8 mouse cellular contexts compared by ENCODE assay signal in the genomic region with DNA sequence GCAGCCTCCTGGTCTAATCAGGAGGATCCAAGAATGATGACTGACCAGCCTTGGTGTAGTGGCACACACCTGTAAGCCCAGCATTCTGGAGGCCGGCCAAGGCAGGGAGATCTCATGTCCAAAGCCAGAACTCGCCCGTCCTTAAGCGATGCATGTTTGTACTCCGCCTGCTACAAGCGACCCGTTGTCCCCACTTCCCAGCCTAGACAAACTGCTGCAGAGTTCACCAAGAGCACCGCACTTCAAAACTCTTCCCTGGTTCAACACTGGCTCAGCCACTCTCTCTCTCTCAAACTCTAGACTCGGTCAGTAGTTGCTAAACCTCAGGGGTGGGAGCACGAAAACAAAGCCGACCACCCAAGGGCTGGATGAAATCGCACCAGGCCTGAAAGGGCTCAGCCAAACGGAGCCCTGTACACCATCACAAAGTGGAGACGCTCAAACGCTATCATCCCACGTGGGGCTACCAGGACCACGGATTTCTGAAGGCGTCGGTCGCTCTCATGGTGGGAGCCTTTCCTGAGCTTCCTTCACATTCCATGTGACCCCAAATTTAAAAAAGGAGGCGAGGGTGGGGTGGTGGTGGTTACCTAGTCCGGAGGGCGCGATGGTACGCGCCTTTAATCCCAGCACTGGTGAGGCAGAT. TPM values are rescaled to one million over a fixed set of nuclear protein-coding genes. Genes with fewer than 3 reads are reported as not detected.
DNase-seq lines count a peak whose midpoint lies in the region; ATAC-seq and TF ChIP-seq lines count a peak whose summit lies in the region.

No protein-coding gene starts in this region.

- H3K4me3 ChIP-seq in forebrain, embryonic 16.5 days (replicated peaks; ENCODE audit: low read length) = peak overlapping the region; percentile 88
- peak overlapping the region; percentile 100 for H3K4me3 ChIP-seq in limb, embryonic 10.5 days
- peak overlapping the region; percentile 84 for H3K4me3 ChIP-seq in myocyte

- peak; percentile 29 for DNase-seq in adrenal gland, postnatal 14 days
- no peak for DNase-seq in adrenal gland, adult 8-10 months
- peak; percentile 38 for DNase-seq in urinary bladder, postnatal 14 days (ENCODE audit: low spot score)
- DNase-seq in urinary bladder, postnatal 4 days (ENCODE audit: low spot score in 2 of 2) = no peak
- peak; percentile 37 for DNase-seq in limb, embryonic 10.5 days (ENCODE audit: low spot score)
- DNase-seq in urinary bladder, postnatal 10 days (ENCODE audit: low spot score) = no peak

- H3K79me2 ChIP-seq in myocyte (ENCODE audit: control insufficient read depth, insufficient read depth) = peaks cover 50% of the 10 kb centered on the region

- TF ChIP-seq POLR2A in myocyte (IDR thresholded peaks at IDR 0.05; ENCODE audit: insufficient read length, low read depth) = no peak

- H3K4me2 ChIP-seq in forebrain, embryonic 16.5 days (ENCODE audit: low read length) = peak overlapping the region; percentile 81
- peak overlapping the region; percentile 93 for H3K4me2 ChIP-seq in myocyte (ENCODE audit: low read depth)

- peak overlapping the region; percentile 94 for H3ac ChIP-seq in myocyte (ENCODE audit: control insufficient read depth, insufficient read length)

- no peak overlapping the region for H3K27ac ChIP-seq in forebrain, embryonic 16.5 days (ENCODE audit: low read length)
- H3K27ac ChIP-seq in limb, embryonic 10.5 days = peak overlapping the region; percentile 95

- H3K27me3 ChIP-seq in forebrain, embryonic 16.5 days (replicated peaks; ENCODE audit: control insufficient read depth, insufficient read depth, low read length) = no peaks in the 10 kb centered on the region
- H3K27me3 ChIP-seq in limb, embryonic 10.5 days (ENCODE audit: low read depth, poor library complexity, severe bottlenecking) = no peaks in the 10 kb centered on the region
- no peaks in the 10 kb centered on the region for H3K27me3 ChIP-seq in myocyte (ENCODE audit: control insufficient read depth, insufficient read depth, insufficient read length)

- H3K9ac ChIP-seq in forebrain, embryonic 16.5 days (replicated peaks; ENCODE audit: low read depth, low read length) = peak overlapping the region; percentile 86

- no peak for ATAC-seq in forebrain, embryonic 16.5 days

- WGBS in forebrain, embryonic 16.5 days = 2% methylated on average over 26 of the region's 26 CpGs
- WGBS in limb, embryonic 10.5 days = 5% methylated on average over 26 of the region's 26 CpGs

- no peaks in the 10 kb centered on the region for H3K9me3 ChIP-seq in forebrain, embryonic 16.5 days (ENCODE audit: control insufficient read depth, low read length)
- no peaks in the 10 kb centered on the region for H3K9me3 ChIP-seq in limb, embryonic 10.5 days (replicated peaks)

- peaks cover 10% of the 10 kb centered on the region for H3K36me3 ChIP-seq in forebrain, embryonic 16.5 days (ENCODE audit: control insufficient read depth, insufficient read depth)
- peaks cover 26% of the 10 kb centered on the region for H3K36me3 ChIP-seq in limb, embryonic 10.5 days
- peaks cover 14% of the 10 kb centered on the region for H3K36me3 ChIP-seq in myocyte (ENCODE audit: control insufficient read depth, insufficient read depth)

- H3K4me1 ChIP-seq in forebrain, embryonic 16.5 days (replicated peaks; ENCODE audit: control insufficient read depth, insufficient read depth, low read length) = peaks cover 20% of the 10 kb centered on the region
- peaks cover 15% of the 10 kb centered on the region for H3K4me1 ChIP-seq in limb, embryonic 10.5 days

TF ChIP-seq in myocyte, 11 proteins besides CTCF, POLR2A, EP300 and RAD21:
- TF ChIP-seq REST (IDR thresholded peaks at IDR 0.05; ENCODE audit: insufficient read depth, insufficient read length) (no peak), SRF (IDR thresholded peaks at IDR 0.05; ENCODE audit: control insufficient read depth, insufficient read length, low read depth) (no peak), MAX (IDR thresholded peaks at IDR 0.05; ENCODE audit: low read depth) (no peak), TCF3 (IDR thresholded peaks at IDR 0.05; ENCODE audit: insufficient read length, low read depth) (no peak), E2F4 (IDR thresholded peaks at IDR 0.05; ENCODE audit: insufficient read depth) (no peak), USF1 (IDR thresholded peaks at IDR 0.05; ENCODE audit: low read depth) (no peak), CEBPB (IDR thresholded peaks at IDR 0.05; ENCODE audit: insufficient read depth, poor library complexity, severe bottlenecking) (no peak), POLR2AphosphoS2 (IDR thresholded peaks at IDR 0.05; ENCODE audit: insufficient read length, low read depth) (no peak), MYOD1 (IDR thresholded peaks at IDR 0.05; ENCODE audit: control insufficient read depth in 1 of 3, insufficient read length in 2 of 3, low read depth in 2 of 3) (no peak)
TF ChIP-seq in myocyte: peak in this region for 0.

RNA-seq across cellular contexts. Expression of a gene that starts 1.0 kb away (rescaled TPM):
- total RNA-seq in adrenal gland, postnatal 14 days (2021) = 79.0 and 82.3 TPM in 2 replicates
- 10 to 100 TPM; 77.0 to 94.9 (median 88.2) TPM for total RNA-seq in adrenal gland, adult 8-10 months (2022)
- 284 and 285 TPM in 2 replicates for polyA plus RNA-seq in forebrain, embryonic 16.5 days (2015; fragmentation: Nextera tagmentation; extraction: Ambion mirVana)
- 379 and 421 TPM in 2 replicates for polyA plus RNA-seq in limb, embryonic 10.5 days (2016; fragmentation: Nextera tagmentation; extraction: Ambion mirVana)
- polyA plus RNA-seq in myocyte (2012; fragmentation: generic; extraction: Trizol) = 129 TPM

RNA-seq across cellular contexts. Expression of a gene that starts 12.6 kb away (rescaled TPM):
- not detected in 2 replicates for total RNA-seq in adrenal gland, postnatal 14 days (2021)
- total RNA-seq in adrenal gland, adult 8-10 months (2022) = not detected
- not detected in 2 replicates for polyA plus RNA-seq in forebrain, embryonic 16.5 days (2015; fragmentation: Nextera tagmentation; extraction: Ambion mirVana)
- not detected in 2 replicates for polyA plus RNA-seq in limb, embryonic 10.5 days (2016; fragmentation: Nextera tagmentation; extraction: Ambion mirVana)
- polyA plus RNA-seq in myocyte (2012; fragmentation: generic; extraction: Trizol) = not detected

RNA-seq across cellular contexts. Expression of a gene that starts 12.7 kb away (rescaled TPM):
- 68.4 and 74.8 TPM in 2 replicates for total RNA-seq in adrenal gland, postnatal 14 days (2021)
- total RNA-seq in adrenal gland, adult 8-10 months (2022) = 100 to 1,000 TPM in 2 of 4 experiments, 10 to 100 TPM in 2; 50.8 to 137 (median 93.4) TPM
- 45.4 and 47.4 TPM in 2 replicates for polyA plus RNA-seq in forebrain, embryonic 16.5 days (2015; fragmentation: Nextera tagmentation; extraction: Ambion mirVana)
- 33.7 and 40.3 TPM in 2 replicates for polyA plus RNA-seq in limb, embryonic 10.5 days (2016; fragmentation: Nextera tagmentation; extraction: Ambion mirVana)
- 47.6 TPM for polyA plus RNA-seq in myocyte (2012; fragmentation: generic; extraction: Trizol)

RNA-seq across cellular contexts. Expression of a gene that starts 23.4 kb away (rescaled TPM):
- total RNA-seq in adrenal gland, postnatal 14 days (2021) = 1.8 and 2.1 TPM in 2 replicates
- 1 to 10 TPM in 3 of 4 experiments, under 1 TPM in 1; 0.74 to 4.1 (median 2.4) TPM for total RNA-seq in adrenal gland, adult 8-10 months (2022)
- not detected in 2 replicates for polyA plus RNA-seq in forebrain, embryonic 16.5 days (2015; fragmentation: Nextera tagmentation; extraction: Ambion mirVana)
- not detected in 2 replicates for polyA plus RNA-seq in limb, embryonic 10.5 days (2016; fragmentation: Nextera tagmentation; extraction: Ambion mirVana)
- 0.01 TPM for polyA plus RNA-seq in myocyte (2012; fragmentation: generic; extraction: Trizol)

RNA-seq across cellular contexts. Expression of a gene that starts 58.7 kb away (rescaled TPM):
- total RNA-seq in adrenal gland, postnatal 14 days (2021) = 120 and 140 TPM in 2 replicates
- 10 to 100 TPM; 64.2 to 93.2 (median 75.4) TPM for total RNA-seq in adrenal gland, adult 8-10 months (2022)
- polyA plus RNA-seq in forebrain, embryonic 16.5 days (2015; fragmentation: Nextera tagmentation; extraction: Ambion mirVana) = 63.0 and 63.1 TPM in 2 replicates
- 112 and 113 TPM in 2 replicates for polyA plus RNA-seq in limb, embryonic 10.5 days (2016; fragmentation: Nextera tagmentation; extraction: Ambion mirVana)
- polyA plus RNA-seq in myocyte (2012; fragmentation: generic; extraction: Trizol) = 46.3 TPM

Comparison
In these comparisons a context has a peak if more than half of its experiments do, and no peak if none do; other contexts are left out.
1. DNase-seq: peak in adrenal gland, postnatal 14 days (single experiment), urinary bladder, postnatal 14 days (single experiment) and limb, embryonic 10.5 days (single experiment); none in adrenal gland, adult 8-10 months (single experiment), urinary bladder, postnatal 4 days (0 of 2) and urinary bladder, postnatal 10 days (single experiment).
2. Peak in every context shown above with its lines, with median percentiles within 50 percentile points of each other: H3K4me3 ChIP-seq.